Mouse (Mus musculus) kidney, postnatal 0 days (tissue): ENCODE measurements around the gene Slc30a2. TPM values are rescaled to one million over a fixed set of nuclear protein-coding genes. Genes with fewer than 3 reads are reported as not detected.
"Not testable (repeated sequence)": the region's sequence is repeated elsewhere in the genome, so short reads cannot be mapped to it uniquely, and the experiment has no call there.

Experiments used
- ATAC-seq: fragments of 200-750 bp; cut with Nextera tagmentation; replicated peaks from 2 replicates; pipeline ENCODE4 v1.8.0; 2017; ENCODE audit warnings: low read depth, moderate number of reproducible peaks, moderate TSS enrichment, moderate library complexity; ENCODE audit not compliant: low FRiP score
- DNase-seq: peaks from one replicate; pipeline ENCODE4 v3.0.0-alpha.2; 2016; ENCODE audit warnings: low spot score
- H3K27ac ChIP-seq: fragments of 300-500 bp; sonication (generic); 2 replicates; pipeline ENCODE4 v1.5.1; 2014; ENCODE audit warnings: mild to moderate bottlenecking
- H3K27me3 ChIP-seq: fragments of 300-500 bp; sonication (generic); 2 replicates; pipeline ENCODE4 v1.6.1; 2014; ENCODE audit warnings: low read length, mixed read lengths; ENCODE audit not compliant: insufficient read depth
- H3K36me3 ChIP-seq: fragments of 300-500 bp; sonication (generic); 2 replicates; pipeline ENCODE4 v1.6.1; 2014; ENCODE audit warnings: low read length, mixed read lengths; ENCODE audit not compliant: insufficient read depth
- H3K4me1 ChIP-seq: fragments of 300-500 bp; sonication (generic); replicated peaks from 2 replicates; pipeline ENCODE4 v1.6.1; 2014; ENCODE audit warnings: antibody characterized with exemption, low read length, mixed read lengths; ENCODE audit not compliant: insufficient read depth
- H3K4me2 ChIP-seq: fragments of 300-500 bp; sonication (generic); 2 replicates; pipeline ENCODE4 v1.6.1; 2014; ENCODE audit warnings: mild to moderate bottlenecking, low read length, moderate library complexity, mixed read lengths
- H3K4me3 ChIP-seq: fragments of 300-500 bp; sonication (generic); replicated peaks from 2 replicates; pipeline ENCODE4 v1.5.1; 2014; ENCODE audit warnings: low read depth, low read length
- H3K9ac ChIP-seq: fragments of 300-500 bp; sonication (generic); 2 replicates; pipeline ENCODE4 v1.6.1; 2014; ENCODE audit warnings: low read depth, low read length
- H3K9me3 ChIP-seq: fragments of 300-500 bp; sonication (generic); replicated peaks from 2 replicates; pipeline ENCODE4 v1.6.1; 2016; ENCODE audit warnings: low read length, inconsistent platforms, mixed read lengths
- CTCF ChIP-seq: IDR thresholded peaks from 2 replicates; pipeline ENCODE4 v1.5.1; 2016; ENCODE audit warnings: antibody characterized with exemption, low read depth, mild to moderate bottlenecking, moderate library complexity
- WGBS: fragments of 180-500 bp; shearing (Covaris S2); extraction: QIAGEN DNeasy Blood & Tissue Kit; methylation state at CpG from one replicate; pipeline ENCODE4 v1.1.7; 2014; 5-methylcytosine and 5-hydroxymethylcytosine counted together
- polyA plus RNA-seq: library from polyadenylated mRNA; unstranded; fragments of >200 nt; fragmentation: Nextera tagmentation; extraction: Ambion mirVana; gene quantifications from 2 replicates; pipeline ENCODE4 v1.2.1, GENCODE M21; 2015

The Slc30a2 gene
- polyA plus RNA-seq, 1 experiment from 2014 or later: 0.82 TPM

DNA sequence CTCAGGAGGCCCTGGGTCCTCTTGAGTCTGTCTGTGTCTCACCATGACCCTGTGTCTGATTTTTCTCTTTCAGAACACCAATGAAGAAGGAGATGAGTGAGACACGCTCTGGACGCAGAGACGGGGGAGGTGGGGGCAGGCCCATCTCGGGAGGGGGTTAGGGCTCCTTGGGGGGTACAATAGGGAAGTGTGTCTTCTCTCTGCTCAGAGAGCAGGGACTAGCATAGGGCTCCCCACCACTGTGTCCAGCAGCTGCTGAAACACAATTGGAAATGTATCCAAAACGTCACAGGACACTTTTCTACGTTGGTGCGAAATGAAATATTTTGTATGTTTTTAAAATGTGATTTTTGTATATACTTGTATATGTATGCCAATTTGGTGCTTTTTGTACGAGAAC is 14.1 kb upstream of the Slc30a2 start:
- H3K9ac ChIP-seq: no peak overlapping the region
- H3K9me3 ChIP-seq: no peaks in the 10 kb centered on the region
- no peak overlapping the region for H3K4me2 ChIP-seq
- no peaks in the 10 kb centered on the region for H3K36me3 ChIP-seq
- H3K27ac ChIP-seq: no peak overlapping the region
- no peak for TF ChIP-seq CTCF
- 86% methylated on average over 8 of the region's 8 CpGs for WGBS
- H3K4me1 ChIP-seq: 0 out of 2 replicates have a peak, but pooled peaks cover 3% of the 10 kb centered on the region
- H3K4me3 ChIP-seq: no peak overlapping the region
- no peak for DNase-seq
- ATAC-seq: no peak
- no peaks in the 10 kb centered on the region for H3K27me3 ChIP-seq

DNA sequence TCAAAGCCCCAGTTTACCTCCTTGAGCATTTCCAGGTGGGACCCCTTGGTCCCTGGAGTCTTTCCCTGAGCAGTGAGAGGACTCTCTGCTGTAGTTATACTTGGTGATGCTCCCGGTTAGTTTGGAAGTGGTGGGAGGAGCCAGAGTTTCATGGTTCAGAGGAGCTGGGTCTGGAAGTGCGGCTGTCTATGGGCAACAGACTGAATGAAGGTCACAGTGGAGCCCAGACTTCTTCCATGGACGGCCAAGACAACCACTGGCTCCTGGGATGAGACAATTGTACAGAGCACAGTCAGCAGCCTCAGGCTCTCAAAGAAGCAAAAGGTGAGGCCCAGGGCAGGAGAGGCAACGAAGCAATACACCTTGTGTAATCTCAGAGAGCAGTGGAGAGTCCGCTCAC is 12.7 kb upstream of the Slc30a2 start:
- Histone ChIP-seq H3K27ac (peak overlapping the region; percentile 71), H3K36me3 (no peaks in the 10 kb centered on the region), H3K27me3 (no peaks in the 10 kb centered on the region), H3K4me1 (0 out of 2 replicates have a peak, but pooled peaks cover 3% of the 10 kb centered on the region), H3K4me2 (no peak overlapping the region), H3K9ac (no peak overlapping the region), H3K9me3 (no peaks in the 10 kb centered on the region), H3K4me3 (no peak overlapping the region)
- TF ChIP-seq CTCF: no peak
- ATAC-seq: peak; percentile 59; the same call in 1 of the 2 replicates
- WGBS: 49% methylated on average over 5 of the region's 5 CpGs
- DNase-seq: no peak

DNA sequence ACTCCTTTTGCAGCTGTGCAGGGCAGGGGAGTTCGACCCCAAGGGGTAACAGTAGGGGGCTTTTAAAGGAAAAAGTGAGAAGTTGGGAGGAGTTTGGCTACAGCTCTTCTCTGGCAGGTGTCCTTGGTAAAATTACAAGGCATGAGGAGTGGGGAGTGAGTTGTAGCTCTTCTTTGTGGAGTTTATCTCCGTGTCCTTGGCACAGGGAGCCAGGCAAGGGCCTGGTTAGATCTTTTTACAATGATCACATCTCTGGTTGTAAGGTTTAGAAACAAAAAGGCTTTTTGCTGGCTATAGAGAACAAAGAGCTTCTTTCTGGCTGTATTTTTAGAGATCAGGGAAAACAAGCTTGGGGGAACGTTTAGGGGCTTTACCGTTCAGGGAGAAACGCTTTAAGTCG is 1.8 kb upstream of the Slc30a2 start:
- ATAC-seq, H3K9ac ChIP-seq, H3K27ac ChIP-seq, H3K9me3 ChIP-seq, H3K4me2 ChIP-seq, H3K4me1 ChIP-seq, H3K36me3 ChIP-seq, H3K4me3 ChIP-seq, DNase-seq: not testable (repeated sequence)
- WGBS: 71% methylated on average over 6 of the region's 6 CpGs
- H3K27me3 ChIP-seq: 0 out of 2 replicates have a peak, but pooled peaks cover 16% of the 10 kb centered on the region

DNA sequence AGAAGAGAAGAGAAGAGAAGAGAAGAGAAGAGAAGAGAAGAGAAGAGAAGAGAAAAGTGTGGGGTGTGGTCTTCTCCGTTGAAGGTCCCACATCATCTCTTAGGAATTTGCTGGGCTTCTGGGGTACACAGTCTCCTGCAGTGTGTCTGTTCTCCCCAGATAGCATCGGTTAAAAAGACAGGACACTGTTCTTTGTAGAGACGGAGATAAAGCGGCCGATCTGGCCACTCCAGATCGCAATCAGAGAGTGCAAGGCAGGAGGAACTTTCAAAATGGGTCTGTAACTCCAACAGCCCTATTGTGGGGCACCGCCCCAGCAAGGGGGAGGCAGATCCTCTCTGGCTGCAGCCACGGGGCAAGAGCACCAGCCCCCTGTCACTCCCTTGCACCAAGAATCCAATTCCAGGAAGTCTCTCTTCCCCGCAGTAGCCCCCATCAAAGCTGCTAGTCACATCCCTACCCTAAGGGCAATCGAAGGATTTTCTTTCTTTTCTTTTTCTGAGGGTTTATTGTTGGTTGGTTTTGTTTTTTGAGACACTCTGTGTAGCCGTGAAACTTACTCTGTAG is 685 bp upstream of the Slc30a2 start:
- Histone ChIP-seq H3K27ac (no peak overlapping the region), H3K27me3 (0 out of 2 replicates have a peak, but pooled peaks cover 16% of the 10 kb centered on the region), H3K9ac (no peak overlapping the region), H3K4me2 (no peak overlapping the region), H3K4me3 (no peak overlapping the region), H3K36me3 (no peaks in the 10 kb centered on the region), H3K9me3 (no peaks in the 10 kb centered on the region), H3K4me1 (peaks cover 6% of the 10 kb centered on the region)
- no peak for ATAC-seq
- no peak for DNase-seq
- no peak for TF ChIP-seq CTCF
- 42% methylated on average over 11 of the region's 11 CpGs for WGBS

DNA sequence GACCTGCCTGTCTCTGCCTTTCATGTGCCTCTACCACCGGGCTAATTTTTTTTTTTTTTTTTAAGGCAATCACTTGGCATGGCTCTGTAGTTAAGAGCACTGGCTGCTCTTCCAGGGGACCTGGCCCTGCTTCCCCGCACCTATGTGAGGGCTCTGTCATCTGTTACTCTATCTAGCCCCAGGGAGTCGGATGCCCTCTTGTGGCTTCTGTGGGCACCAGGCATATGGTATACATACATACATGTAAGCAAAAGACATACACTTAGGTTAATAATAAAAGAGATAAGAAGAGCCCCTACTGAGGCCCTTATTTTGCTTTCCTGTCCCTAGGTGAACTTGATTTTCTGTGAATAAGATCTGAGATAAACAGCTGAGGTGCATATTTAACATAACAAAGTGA is 1.6 kb downstream of the Slc30a2 start:
- no peak for DNase-seq
- Histone ChIP-seq H3K9ac (no peak overlapping the region), H3K4me1 (peaks cover 6% of the 10 kb centered on the region), H3K4me2 (no peak overlapping the region), H3K27ac (no peak overlapping the region), H3K4me3 (no peak overlapping the region), H3K36me3 (no peaks in the 10 kb centered on the region), H3K27me3 (0 out of 2 replicates have a peak, but pooled peaks cover 16% of the 10 kb centered on the region), H3K9me3 (no peaks in the 10 kb centered on the region)
- peak; percentile 21; the same call in 1 of the 2 replicates for TF ChIP-seq CTCF
- WGBS: 57% methylated on average over 3 of the region's 3 CpGs
- no peak for ATAC-seq

DNA sequence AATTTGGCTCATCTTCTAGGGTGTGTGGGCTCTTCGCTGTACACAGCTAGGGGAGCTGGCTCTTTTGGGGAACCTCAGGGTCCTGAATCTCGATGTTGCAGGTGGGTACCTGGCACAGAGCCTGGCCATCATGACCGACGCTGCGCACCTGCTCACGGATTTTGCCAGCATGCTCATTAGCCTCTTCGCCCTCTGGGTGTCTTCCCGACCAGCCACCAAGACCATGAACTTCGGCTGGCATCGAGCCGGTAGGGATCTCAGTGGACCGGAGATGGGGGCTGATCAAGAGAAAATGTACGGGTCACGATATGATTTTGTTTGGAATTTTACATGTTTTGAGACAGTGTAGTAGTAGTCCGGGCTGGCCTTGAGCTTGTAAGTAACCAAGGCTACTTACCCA is 2.8 kb downstream of the Slc30a2 start:
- no peaks in the 10 kb centered on the region for H3K36me3 ChIP-seq
- no peak overlapping the region for H3K4me3 ChIP-seq
- H3K4me1 ChIP-seq: peaks cover 7% of the 10 kb centered on the region
- H3K9ac ChIP-seq: no peak overlapping the region
- no peaks in the 10 kb centered on the region for H3K9me3 ChIP-seq
- TF ChIP-seq CTCF: no peak
- H3K27ac ChIP-seq: no peak overlapping the region
- DNase-seq: no peak
- 90% methylated on average over 15 of the region's 15 CpGs for WGBS
- 0 out of 2 replicates have a peak, but pooled peaks cover 16% of the 10 kb centered on the region for H3K27me3 ChIP-seq
- no peak for ATAC-seq
- H3K4me2 ChIP-seq: no peak overlapping the region

DNA sequence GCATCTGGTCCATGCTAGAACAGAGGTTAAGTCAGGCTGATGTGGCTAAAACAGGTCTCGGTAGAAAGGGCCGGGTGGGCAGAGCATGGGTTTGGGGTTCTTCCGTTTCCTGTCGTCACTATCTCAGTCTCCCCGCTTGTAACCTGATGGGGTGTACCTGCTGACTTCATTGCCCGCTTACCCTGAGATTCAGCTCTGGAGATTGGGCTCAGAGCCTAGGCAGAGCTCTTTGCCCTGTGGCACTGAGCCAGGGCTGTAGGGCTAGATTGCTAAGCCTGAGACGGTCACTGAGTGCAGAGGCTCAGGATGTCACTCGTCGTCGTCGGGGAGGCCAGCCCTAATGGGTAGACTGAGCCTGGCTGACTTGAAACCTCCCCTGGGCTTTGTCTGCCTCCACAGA is 5.1 kb downstream of the Slc30a2 start:
- Histone ChIP-seq H3K4me1 (peaks cover 9% of the 10 kb centered on the region), H3K27me3 (0 out of 2 replicates have a peak, but pooled peaks cover 5% of the 10 kb centered on the region), H3K9ac (no peak overlapping the region), H3K27ac (no peak overlapping the region), H3K4me2 (no peak overlapping the region), H3K36me3 (no peaks in the 10 kb centered on the region), H3K9me3 (no peaks in the 10 kb centered on the region), H3K4me3 (no peak overlapping the region)
- ATAC-seq (no peak), DNase-seq (no peak)
- no peak for TF ChIP-seq CTCF
- WGBS: 69% methylated on average over 11 of the region's 11 CpGs
